Mouse (Mus musculus) ES-Bruce4 (cell line): Measurements from ENCODE around the gene Egln2. TPM values are rescaled to one million over a fixed set of nuclear protein-coding genes. Genes with fewer than 3 reads are reported as not detected.

ENCODE experiments used
- H3K27ac ChIP-seq: 2 replicates; pipeline ENCODE4 v1.5.1; 2012; ENCODE audit warnings: low read length, inconsistent platforms; ENCODE audit not compliant: insufficient read depth
- H3K27me3 ChIP-seq: 2 replicates; pipeline ENCODE4 v1.6.1; 2012; ENCODE audit warnings: mild to moderate bottlenecking, low read length, inconsistent platforms; ENCODE audit not compliant: control insufficient read depth, poor library complexity, insufficient read depth, severe bottlenecking
- H3K36me3 ChIP-seq: 2 replicates; pipeline ENCODE4 v1.6.1; 2012; ENCODE audit warnings: inconsistent platforms, mild to moderate bottlenecking, low read length, moderate library complexity; ENCODE audit not compliant: control insufficient read depth, poor library complexity, insufficient read depth, severe bottlenecking
- H3K4me1 ChIP-seq: one replicate; pipeline ENCODE4 v1.8.1; 2011; ENCODE audit warnings: low read length; ENCODE audit not compliant: control insufficient read depth, insufficient read depth
- H3K4me3 ChIP-seq: 2 replicates; pipeline ENCODE4 v1.5.1; 2011; ENCODE audit warnings: low read depth, mild to moderate bottlenecking, low read length
- H3K9ac ChIP-seq: 2 replicates; pipeline ENCODE4 v1.6.1; 2012; ENCODE audit warnings: low read depth, mild to moderate bottlenecking, inconsistent platforms; ENCODE audit not compliant: poor library complexity, severe bottlenecking
- H3K9me3 ChIP-seq: replicated peaks from 2 replicates; pipeline ENCODE4 v1.6.1; 2012; ENCODE audit warnings: mild to moderate bottlenecking, low read length, inconsistent platforms; ENCODE audit not compliant: control insufficient read depth, poor library complexity, insufficient read depth, severe bottlenecking
- CTCF ChIP-seq: IDR thresholded peaks from one replicate; pipeline ENCODE4 v1.8.1; 2011; ENCODE audit warnings: low read depth, low read length
- EP300 ChIP-seq: IDR thresholded peaks from 2 replicates; pipeline ENCODE4 v1.6.1; 2011; ENCODE audit warnings: low read depth, low read length; ENCODE audit not compliant: insufficient read depth
- POLR2A ChIP-seq: IDR thresholded peaks from one replicate; pipeline ENCODE4 v1.8.1; 2011; ENCODE audit warnings: low read length; ENCODE audit not compliant: insufficient read depth
- polyA plus RNA-seq: library from polyadenylated mRNA; stranded (reverse); fragments of >200 nt; gene quantifications from 2 replicates; pipeline ENCODE4 v1.2.4, GENCODE M21; 2011; ENCODE audit warnings: low read depth; ENCODE audit not compliant: missing spikeins, insufficient read depth, insufficient read length

Egln2 gene
- polyA plus RNA-seq, 1 experiment = 22.3 TPM

GRCm38 (mm10) chr7:27167475-27168094 lies 983 bp upstream of the Egln2 start:
- Histone ChIP-seq H3K27ac (0 out of 2 replicates have a peak overlapping the region, but pooled peaks have one; percentile 14), H3K4me3 (no peak overlapping the region), H3K4me1 (no peaks in the 10 kb centered on the region), H3K9ac (no peak overlapping the region), H3K9me3 (no peaks in the 10 kb centered on the region), H3K36me3 (no peaks in the 10 kb centered on the region), H3K27me3 (no peaks in the 10 kb centered on the region)
- no peak for TF ChIP-seq CTCF
- no peak for TF ChIP-seq POLR2A
- no peak for TF ChIP-seq EP300

GRCm38 (mm10) chr7:27166229-27166613 lies 381 bp downstream of the Egln2 start:
- peak overlapping the region; percentile 82 for H3K9ac ChIP-seq
- no peaks in the 10 kb centered on the region for H3K4me1 ChIP-seq
- TF ChIP-seq POLR2A (peak; percentile 14), EP300 (no peak)
- H3K4me3 ChIP-seq = peak overlapping the region; percentile 97
- no peaks in the 10 kb centered on the region for H3K36me3 ChIP-seq
- H3K27ac ChIP-seq = peak overlapping the region; percentile 42; the same call in 1 of the 2 replicates
- H3K27me3 ChIP-seq = no peaks in the 10 kb centered on the region
- H3K9me3 ChIP-seq = no peaks in the 10 kb centered on the region

GRCm38 (mm10) chr7:27165696-27166095 lies 906 bp downstream of the Egln2 start:
- Histone ChIP-seq H3K36me3 (no peaks in the 10 kb centered on the region), H3K4me3 (peak overlapping the region; percentile 97), H3K27me3 (no peaks in the 10 kb centered on the region), H3K4me1 (no peaks in the 10 kb centered on the region), H3K9me3 (no peaks in the 10 kb centered on the region), H3K27ac (peak overlapping the region; percentile 42; the same call in 1 of the 2 replicates), H3K9ac (peak overlapping the region; percentile 82)
- no peak for TF ChIP-seq POLR2A
- no peak for TF ChIP-seq EP300
- no peak for TF ChIP-seq CTCF

- H3K9ac ChIP-seq = peak overlapping the region; percentile 82
- no peaks in the 10 kb centered on the region for H3K9me3 ChIP-seq
- H3K27ac ChIP-seq = no peak overlapping the region
- no peaks in the 10 kb centered on the region for H3K27me3 ChIP-seq
- H3K4me3 ChIP-seq = peak overlapping the region; percentile 97
- no peak for TF ChIP-seq CTCF
- no peak for TF ChIP-seq POLR2A
- no peak for TF ChIP-seq EP300
- H3K4me1 ChIP-seq = peaks cover 1% of the 10 kb centered on the region
- H3K36me3 ChIP-seq = no peaks in the 10 kb centered on the region
Measured at GRCm38 (mm10) chr7:27165007-27165655, 1.5 kb downstream of the Egln2 start.

- Histone ChIP-seq H3K9ac (peak overlapping the region; percentile 82), H3K36me3 (no peaks in the 10 kb centered on the region), H3K4me1 (peaks cover 2% of the 10 kb centered on the region), H3K27me3 (no peaks in the 10 kb centered on the region), H3K4me3 (peak overlapping the region; percentile 97), H3K27ac (no peak overlapping the region), H3K9me3 (no peaks in the 10 kb centered on the region)
- TF ChIP-seq EP300 (no peak), CTCF (no peak), POLR2A (no peak)
Measured at GRCm38 (mm10) chr7:27164112-27164947, 2.3 kb downstream of the Egln2 start.

GRCm38 (mm10) chr7:27163450-27163805 lies 3.2 kb downstream of the Egln2 start:
- Histone ChIP-seq H3K4me3 (no peak overlapping the region), H3K27me3 (no peaks in the 10 kb centered on the region), H3K4me1 (peaks cover 2% of the 10 kb centered on the region), H3K9me3 (no peaks in the 10 kb centered on the region), H3K9ac (no peak overlapping the region), H3K36me3 (no peaks in the 10 kb centered on the region), H3K27ac (no peak overlapping the region)
- TF ChIP-seq CTCF = no peak
- TF ChIP-seq POLR2A = no peak
- no peak for TF ChIP-seq EP300
